Mouse (Mus musculus) heart, embryonic 14.5 days (tissue): ENCODE measurements around the gene Pnrc2. TPM values are rescaled to one million over a fixed set of nuclear protein-coding genes. Genes with fewer than 3 reads are reported as not detected.

Source experiments
- ATAC-seq: fragments of 200-750 bp; cut with Nextera tagmentation; 2 replicates; pipeline ENCODE4 v1.8.0; 2017; ENCODE audit warnings: low read depth, moderate TSS enrichment; ENCODE audit not compliant: insufficient number of reproducible peaks, insufficient read depth, low FRiP score
- H3K27ac ChIP-seq, 2 experiments: fragments of 200-500 bp in 1 of 2; fragments of 300-500 bp in 1 of 2; sonication (generic) in 1 of 2; replicated peaks in 1 of 2; 2 replicates each; pipeline ENCODE4 v1.5.1; 2012 to 2014; ENCODE audit warnings: low read depth in 2 of 2, low read length in 2 of 2, control low read depth in 1 of 2, mild to moderate bottlenecking in 1 of 2, mixed read lengths in 1 of 2; ENCODE audit not compliant: control insufficient read depth in 1 of 2, insufficient read depth in 1 of 2
- H3K27me3 ChIP-seq: fragments of 300-500 bp; sonication (generic); 2 replicates; pipeline ENCODE4 v1.6.1; 2014; ENCODE audit warnings: mild to moderate bottlenecking, low read length, control low read depth; ENCODE audit not compliant: control insufficient read depth, insufficient read depth
- H3K36me3 ChIP-seq: fragments of 300-500 bp; sonication (generic); 2 replicates; pipeline ENCODE4 v1.6.1; 2014; ENCODE audit warnings: mild to moderate bottlenecking, control low read depth, low read length, mixed read lengths; ENCODE audit not compliant: control insufficient read depth, insufficient read depth
- H3K4me1 ChIP-seq, 2 experiments: fragments of 200-500 bp in 1 of 2; fragments of 300-500 bp in 1 of 2; sonication (generic) in 1 of 2; 2 replicates each; pipeline ENCODE4 v1.6.1; 2012 to 2014; ENCODE audit warnings: low read length in 2 of 2, control low read depth in 1 of 2, mixed read lengths in 1 of 2; ENCODE audit not compliant: control insufficient read depth in 2 of 2, insufficient read depth in 2 of 2
- H3K4me2 ChIP-seq: fragments of 300-500 bp; sonication (generic); 2 replicates; pipeline ENCODE4 v1.6.1; 2014; ENCODE audit warnings: mild to moderate bottlenecking, low read length
- H3K4me3 ChIP-seq, 2 experiments: fragments of 200-500 bp in 1 of 2; fragments of 300-500 bp in 1 of 2; sonication (generic) in 1 of 2; 2 replicates each; pipeline ENCODE4 v1.5.1; 2012 to 2014; ENCODE audit warnings: low read length in 2 of 2, mild to moderate bottlenecking in 2 of 2, control low read depth in 1 of 2, low read depth in 1 of 2, moderate library complexity in 1 of 2; ENCODE audit not compliant: control insufficient read depth in 1 of 2, insufficient read depth in 1 of 2
- H3K9ac ChIP-seq: fragments of 300-500 bp; sonication (generic); 2 replicates; pipeline ENCODE4 v1.6.1; 2014; ENCODE audit warnings: mild to moderate bottlenecking, low read length
- H3K9me3 ChIP-seq: fragments of 300-500 bp; sonication (generic); 2 replicates; pipeline ENCODE4 v1.6.1; 2016; ENCODE audit warnings: low read length, control low read depth; ENCODE audit not compliant: control insufficient read depth
- WGBS: fragments of 180-500 bp; shearing (Covaris S2); extraction: QIAGEN DNeasy Blood & Tissue Kit; methylation state at CpG from one replicate; pipeline ENCODE4 v1.1.7; 2014; 5-methylcytosine and 5-hydroxymethylcytosine counted together
- polyA plus RNA-seq: library from polyadenylated mRNA; unstranded; fragments of >200 nt; fragmentation: Nextera tagmentation; extraction: Ambion mirVana; gene quantifications from 2 replicates; pipeline ENCODE4 v1.2.1, GENCODE M21; 2014

Pnrc2 gene
- polyA plus RNA-seq, 1 experiment from 2014 or later = 137 TPM

DNA sequence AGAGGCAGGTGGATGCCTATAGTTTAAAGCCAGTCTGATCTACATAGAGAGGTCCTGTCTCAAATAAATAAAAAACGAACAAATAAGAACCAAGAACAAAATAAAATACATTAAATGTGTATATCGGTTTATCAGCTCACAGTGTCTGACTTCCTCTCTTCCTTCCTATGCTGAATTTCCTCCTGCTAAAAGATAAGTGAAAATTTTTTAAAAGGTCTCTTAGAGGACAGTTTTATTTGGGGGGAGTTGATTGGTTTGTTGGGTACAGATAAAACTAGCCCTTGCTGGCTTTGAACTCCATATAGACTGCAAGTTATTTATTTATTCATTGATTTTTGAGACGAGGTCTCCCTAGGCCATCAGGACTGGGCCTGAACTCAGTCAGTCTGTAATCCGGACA, 39.8 kb upstream of the Pnrc2 start:
- no peaks in the 10 kb centered on the region for H3K36me3 ChIP-seq
- no peak overlapping the region for H3K27ac ChIP-seq
- H3K9ac ChIP-seq = no peak overlapping the region
- no peak overlapping the region for H3K4me3 ChIP-seq
- WGBS = 50% methylated on average over 4 of the region's 4 CpGs
- ATAC-seq = no peak
- no peaks in the 10 kb centered on the region for H3K27me3 ChIP-seq
- peaks cover 5 to 10% of the 10 kb centered on the region in 2 experiments; a peak in 3 of 4 replicates for H3K4me1 ChIP-seq
- H3K9me3 ChIP-seq = no peaks in the 10 kb centered on the region
- H3K4me2 ChIP-seq = no peak overlapping the region

DNA sequence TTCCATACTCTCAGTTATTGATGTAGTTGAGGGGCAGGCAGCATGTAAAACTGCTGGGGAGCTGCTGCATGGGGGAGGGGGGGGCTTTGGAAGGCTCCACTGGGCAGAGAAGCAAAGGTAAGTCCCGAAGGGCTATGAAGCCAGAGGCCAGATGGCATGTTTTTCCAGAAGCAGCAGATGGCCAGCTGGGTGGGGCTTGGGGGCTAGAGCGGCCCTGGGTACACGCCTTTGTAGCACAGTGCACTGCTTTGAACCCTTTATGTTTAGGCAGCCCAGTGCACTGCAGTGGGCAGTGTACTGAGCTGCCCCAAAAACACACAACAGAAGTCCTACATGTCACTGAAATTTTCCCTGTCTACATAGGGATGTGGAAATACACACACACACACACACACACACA, 39.2 kb upstream of the Pnrc2 start:
- Histone ChIP-seq H3K27ac (no peak overlapping the region), H3K4me1 (peaks cover 5 to 10% of the 10 kb centered on the region in 2 experiments; a peak in 3 of 4 replicates), H3K36me3 (no peaks in the 10 kb centered on the region), H3K4me3 (no peak overlapping the region), H3K27me3 (no peaks in the 10 kb centered on the region), H3K9ac (no peak overlapping the region), H3K9me3 (no peaks in the 10 kb centered on the region), H3K4me2 (no peak overlapping the region)
- no peak for ATAC-seq
- 48% methylated on average over 3 of the region's 3 CpGs for WGBS

DNA sequence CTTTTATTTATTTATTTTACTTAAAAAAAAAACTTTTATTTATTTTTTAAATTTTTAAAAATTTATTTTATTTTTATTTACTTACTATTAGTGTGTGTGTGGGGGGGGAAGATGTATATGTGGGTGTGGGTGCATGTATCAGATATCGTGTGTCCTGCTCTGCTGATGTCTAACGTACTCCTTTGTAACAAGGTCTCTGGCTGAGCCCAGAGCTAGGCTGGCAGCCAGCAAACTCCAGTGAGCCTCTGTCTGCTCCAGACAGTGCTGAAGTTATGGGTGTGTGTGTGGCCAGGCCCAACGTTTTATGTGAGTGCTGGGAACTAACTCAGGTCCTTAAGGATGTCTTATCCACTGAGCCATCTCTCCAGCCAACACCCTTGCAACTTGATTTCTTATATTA, 38.5 kb upstream of the Pnrc2 start:
- Histone ChIP-seq H3K4me1 (peaks cover 5 to 10% of the 10 kb centered on the region in 2 experiments; a peak in 3 of 4 replicates), H3K27ac (no peak overlapping the region), H3K27me3 (no peaks in the 10 kb centered on the region), H3K9me3 (no peaks in the 10 kb centered on the region), H3K36me3 (no peaks in the 10 kb centered on the region), H3K4me2 (no peak overlapping the region), H3K9ac (no peak overlapping the region), H3K4me3 (no peak overlapping the region)
- 53% methylated on average over 3 of the region's 3 CpGs for WGBS
- no peak for ATAC-seq

- Histone ChIP-seq H3K4me3 (no peak overlapping the region), H3K27ac (no peak overlapping the region)
- ATAC-seq = no peak
Observed at GRCm38 (mm10) chr4:135911531-135911930, 37.9 kb upstream of the Pnrc2 start.

GRCm38 (mm10) chr4:135909326-135910066, 35.8 kb upstream of the Pnrc2 start:
- H3K4me3 ChIP-seq = no peak overlapping the region
- no peaks in the 10 kb centered on the region for H3K9me3 ChIP-seq
- ATAC-seq = no peak
- no peak overlapping the region for H3K9ac ChIP-seq
- H3K27ac ChIP-seq = no peak overlapping the region
- 14% methylated on average over 13 of the region's 13 CpGs for WGBS
- H3K4me1 ChIP-seq = peaks cover 5 to 10% of the 10 kb centered on the region in 2 experiments; a peak in 3 of 4 replicates
- H3K27me3 ChIP-seq = no peaks in the 10 kb centered on the region
- H3K36me3 ChIP-seq = no peaks in the 10 kb centered on the region
- peak overlapping the region; percentile 8; the same call in 1 of the 2 replicates for H3K4me2 ChIP-seq

More at GRCm38 (mm10) chr4:135911531-135911930, 37.9 kb upstream of the Pnrc2 start:
- H3K9me3 ChIP-seq = no peaks in the 10 kb centered on the region
- H3K27me3 ChIP-seq = no peaks in the 10 kb centered on the region
- H3K9ac ChIP-seq = no peak overlapping the region
- WGBS = 56% methylated on average over 7 of the region's 7 CpGs
- H3K4me1 ChIP-seq = peaks cover 5 to 10% of the 10 kb centered on the region in 2 experiments; a peak in 3 of 4 replicates
- H3K4me2 ChIP-seq = no peak overlapping the region
- H3K36me3 ChIP-seq = no peaks in the 10 kb centered on the region

DNA sequence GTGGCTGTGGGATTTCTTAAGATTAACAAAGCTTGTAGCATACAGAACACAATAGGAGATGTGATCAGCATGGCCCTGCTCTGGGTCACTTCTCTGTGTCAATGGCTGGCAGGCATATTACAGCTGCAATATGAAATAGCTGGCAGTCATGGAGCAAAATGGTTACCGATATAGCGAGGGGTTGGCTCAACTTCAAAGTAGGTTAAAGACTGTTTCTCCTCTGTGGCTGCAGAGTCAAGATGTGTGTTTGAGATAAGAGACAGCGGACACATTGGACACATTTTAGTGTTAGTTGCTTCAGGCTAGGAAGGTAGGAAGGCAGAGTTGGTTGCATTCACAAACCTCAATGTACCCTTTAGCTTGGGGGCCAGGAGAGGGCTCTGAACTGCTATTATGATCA, 33.0 kb upstream of the Pnrc2 start:
- no peak overlapping the region for H3K9ac ChIP-seq
- no peak for ATAC-seq
- H3K4me3 ChIP-seq = no peak overlapping the region
- H3K9me3 ChIP-seq = no peaks in the 10 kb centered on the region
- no peaks in the 10 kb centered on the region for H3K27me3 ChIP-seq
- no peaks in the 10 kb centered on the region for H3K36me3 ChIP-seq
- no peak overlapping the region for H3K27ac ChIP-seq
- no peak overlapping the region for H3K4me2 ChIP-seq
- 85% methylated on average over 3 of the region's 3 CpGs for WGBS
- peaks cover 5 to 10% of the 10 kb centered on the region in 2 experiments; a peak in 3 of 4 replicates for H3K4me1 ChIP-seq

DNA sequence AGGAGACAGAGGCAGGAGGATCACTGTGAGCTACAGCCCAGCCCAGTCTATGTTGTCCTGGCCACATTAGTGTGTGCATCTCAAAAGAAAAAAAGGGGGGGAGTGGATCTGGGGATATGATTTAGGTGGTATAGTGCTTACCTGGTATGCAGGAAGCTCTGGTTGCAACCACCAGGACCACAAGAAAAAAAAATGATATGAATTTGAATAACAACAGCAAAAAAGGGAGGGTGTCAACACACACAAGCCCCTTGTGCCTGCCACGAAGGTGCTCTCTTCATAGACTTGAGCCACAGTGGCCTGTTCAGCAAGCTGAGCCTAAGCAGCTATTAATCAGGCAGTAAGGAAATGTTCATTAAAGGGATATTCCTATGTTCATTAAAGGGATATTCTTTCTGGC, 31.2 kb upstream of the Pnrc2 start:
- Histone ChIP-seq H3K36me3 (no peaks in the 10 kb centered on the region), H3K27ac (no peak overlapping the region), H3K4me2 (no peak overlapping the region), H3K27me3 (no peaks in the 10 kb centered on the region), H3K9ac (no peak overlapping the region), H3K9me3 (no peaks in the 10 kb centered on the region), H3K4me1 (peaks cover 5 to 7% of the 10 kb centered on the region in 2 experiments; a peak in 3 of 4 replicates), H3K4me3 (no peak overlapping the region)
- WGBS = 40% methylated on average over 1 of the region's 1 CpGs
- no peak for ATAC-seq
